Mouse (Mus musculus): ENCODE results near the gene Rpl41. TPM values are rescaled to one million over a fixed set of nuclear protein-coding genes. Genes with fewer than 3 reads are reported as not detected.
"Not testable (repeated sequence)": the region's sequence is repeated elsewhere in the genome, so short reads cannot be mapped to it uniquely, and the experiment has no call there.

The Rpl41 gene
- polyA plus RNA-seq, 1 experiment from 2014 or later: 2,375 TPM

- peak overlapping the region; percentile 92 for H3K9ac ChIP-seq (replicated peaks; ENCODE audit: low read length)
These were observed 884 bp downstream of the Rpl41 start for GRCm38 (mm10) chr10:128548051-128548791.

GRCm38 (mm10) chr10:128547361-128548032, 1.6 kb downstream of the Rpl41 start, which contains the start of gene Zc3h10:
TSS of gene Zc3h10 (minus strand) at chr10:128547774.
- peak; percentile 98 for DNase-seq
- Histone ChIP-seq H3K4me1 (ENCODE audit: control insufficient read depth, insufficient read depth, low read length) (peaks cover 8% of the 10 kb centered on the region), H3K9me3 (ENCODE audit: control insufficient read depth, low read length) (no peaks in the 10 kb centered on the region), H3K4me3 (replicated peaks; ENCODE audit: low read depth, low read length) (peak within 1 kb of the TSS; percentile 73), H3K36me3 (ENCODE audit: control insufficient read depth, insufficient read depth, low read length) (peaks cover 31% of the 10 kb centered on the region), H3K27me3 (ENCODE audit: control insufficient read depth, insufficient read depth, low read length) (no peaks in the 10 kb centered on the region), H3K27ac (replicated peaks; ENCODE audit: low read depth, low read length) (peak within 1 kb of the TSS; percentile 97), H3K9ac (replicated peaks; ENCODE audit: low read length) (peak within 1 kb of the TSS; percentile 92), H3K4me2 (ENCODE audit: low read length) (peak within 1 kb of the TSS; percentile 83)
- ATAC-seq (ENCODE audit: low FRiP score, low TSS enrichment): peak; percentile 90
- WGBS: under 1% methylated on average over 50 of the region's 50 CpGs

More at GRCm38 (mm10) chr10:128548051-128548791, 884 bp downstream of the Rpl41 start:
- H3K4me3 ChIP-seq (replicated peaks; ENCODE audit: low read depth, low read length): peak overlapping the region; percentile 73
- not testable (repeated sequence) for H3K9me3 ChIP-seq (ENCODE audit: control insufficient read depth, low read length); DNase-seq; ATAC-seq (ENCODE audit: low FRiP score, low TSS enrichment); H3K4me1 ChIP-seq (ENCODE audit: control insufficient read depth, insufficient read depth, low read length); H3K27me3 ChIP-seq (ENCODE audit: control insufficient read depth, insufficient read depth, low read length)
- WGBS: 1% methylated on average over 20 of the region's 30 CpGs
- peak overlapping the region; percentile 83 for H3K4me2 ChIP-seq (ENCODE audit: low read length)
- peak overlapping the region; percentile 97 for H3K27ac ChIP-seq (replicated peaks; ENCODE audit: low read depth, low read length)
- H3K36me3 ChIP-seq (ENCODE audit: control insufficient read depth, insufficient read depth, low read length): peaks cover 24% of the 10 kb centered on the region

- Histone ChIP-seq H3K27ac (replicated peaks; ENCODE audit: low read depth, low read length) (peak overlapping the region; percentile 97), H3K4me1 (ENCODE audit: control insufficient read depth, insufficient read depth, low read length) (peaks cover 8% of the 10 kb centered on the region), H3K4me3 (replicated peaks; ENCODE audit: low read depth, low read length) (peak overlapping the region; percentile 73), H3K9me3 (ENCODE audit: control insufficient read depth, low read length) (no peaks in the 10 kb centered on the region), H3K36me3 (ENCODE audit: control insufficient read depth, insufficient read depth, low read length) (peaks cover 38% of the 10 kb centered on the region), H3K9ac (replicated peaks; ENCODE audit: low read length) (peak overlapping the region; percentile 72), H3K4me2 (ENCODE audit: low read length) (peak overlapping the region; percentile 83), H3K27me3 (ENCODE audit: control insufficient read depth, insufficient read depth, low read length) (no peaks in the 10 kb centered on the region)
- ATAC-seq (ENCODE audit: low FRiP score, low TSS enrichment): no peak
- 25% methylated on average over 7 of the region's 7 CpGs for WGBS
- DNase-seq: no peak
These were observed 2.3 kb downstream of the Rpl41 start for GRCm38 (mm10) chr10:128546787-128547186.

- Histone ChIP-seq H3K27me3 (ENCODE audit: control insufficient read depth, insufficient read depth, low read length) (no peaks in the 10 kb centered on the region), H3K36me3 (ENCODE audit: control insufficient read depth, insufficient read depth, low read length) (peaks cover 41% of the 10 kb centered on the region), H3K9me3 (ENCODE audit: control insufficient read depth, low read length) (no peaks in the 10 kb centered on the region), H3K9ac (replicated peaks; ENCODE audit: low read length) (peak overlapping the region; percentile 72; the same call in 1 of the 2 replicates), H3K4me1 (ENCODE audit: control insufficient read depth, insufficient read depth, low read length) (peaks cover 8% of the 10 kb centered on the region), H3K4me2 (ENCODE audit: low read length) (peak overlapping the region; percentile 83), H3K4me3 (replicated peaks; ENCODE audit: low read depth, low read length) (peak overlapping the region; percentile 73), H3K27ac (replicated peaks; ENCODE audit: low read depth, low read length) (peak overlapping the region; percentile 97)
- no peak for ATAC-seq (ENCODE audit: low FRiP score, low TSS enrichment)
- WGBS: 16% methylated on average over 4 of the region's 4 CpGs
- DNase-seq: peak; percentile 79
These were observed 2.7 kb downstream of the Rpl41 start for GRCm38 (mm10) chr10:128546361-128546760.

GRCm38 (mm10) chr10:128545570-128545898, 3.6 kb downstream of the Rpl41 start:
- H3K9ac ChIP-seq (replicated peaks; ENCODE audit: low read length): no peak overlapping the region
- H3K4me3 ChIP-seq (replicated peaks; ENCODE audit: low read depth, low read length): no peak overlapping the region
- no peak for DNase-seq
- WGBS: 87% methylated on average over 3 of the region's 3 CpGs
- H3K4me2 ChIP-seq (ENCODE audit: low read length): no peak overlapping the region
- ATAC-seq (ENCODE audit: low FRiP score, low TSS enrichment): no peak
- peaks cover 8% of the 10 kb centered on the region for H3K4me1 ChIP-seq (ENCODE audit: control insufficient read depth, insufficient read depth, low read length)
- H3K27ac ChIP-seq (replicated peaks; ENCODE audit: low read depth, low read length): no peak overlapping the region
- H3K9me3 ChIP-seq (ENCODE audit: control insufficient read depth, low read length): no peaks in the 10 kb centered on the region
- H3K36me3 ChIP-seq (ENCODE audit: control insufficient read depth, insufficient read depth, low read length): peaks cover 47% of the 10 kb centered on the region
- no peaks in the 10 kb centered on the region for H3K27me3 ChIP-seq (ENCODE audit: control insufficient read depth, insufficient read depth, low read length)

- H3K4me1 ChIP-seq (ENCODE audit: control insufficient read depth, insufficient read depth, low read length): peaks cover 8% of the 10 kb centered on the region
- no peak for DNase-seq
- H3K4me3 ChIP-seq (replicated peaks; ENCODE audit: low read depth, low read length): no peak overlapping the region
- H3K9ac ChIP-seq (replicated peaks; ENCODE audit: low read length): no peak overlapping the region
- WGBS: 96% methylated on average over 37 of the region's 37 CpGs
- ATAC-seq (ENCODE audit: low FRiP score, low TSS enrichment): no peak
- no peaks in the 10 kb centered on the region for H3K27me3 ChIP-seq (ENCODE audit: control insufficient read depth, insufficient read depth, low read length)
- H3K4me2 ChIP-seq (ENCODE audit: low read length): no peak overlapping the region
- no peak overlapping the region for H3K27ac ChIP-seq (replicated peaks; ENCODE audit: low read depth, low read length)
- peaks cover 47% of the 10 kb centered on the region for H3K36me3 ChIP-seq (ENCODE audit: control insufficient read depth, insufficient read depth, low read length)
- no peaks in the 10 kb centered on the region for H3K9me3 ChIP-seq (ENCODE audit: control insufficient read depth, low read length)
These were observed 4.2 kb downstream of the Rpl41 start for GRCm38 (mm10) chr10:128544674-128545569.

- peaks cover 8% of the 10 kb centered on the region for H3K4me1 ChIP-seq (ENCODE audit: control insufficient read depth, insufficient read depth, low read length)
- peaks cover 47% of the 10 kb centered on the region for H3K36me3 ChIP-seq (ENCODE audit: control insufficient read depth, insufficient read depth, low read length)
- DNase-seq: no peak
- no peak overlapping the region for H3K4me2 ChIP-seq (ENCODE audit: low read length)
- no peak overlapping the region for H3K27ac ChIP-seq (replicated peaks; ENCODE audit: low read depth, low read length)
- 96% methylated on average over 15 of the region's 15 CpGs for WGBS
- no peak overlapping the region for H3K4me3 ChIP-seq (replicated peaks; ENCODE audit: low read depth, low read length)
- H3K9ac ChIP-seq (replicated peaks; ENCODE audit: low read length): no peak overlapping the region
- H3K27me3 ChIP-seq (ENCODE audit: control insufficient read depth, insufficient read depth, low read length): no peaks in the 10 kb centered on the region
- ATAC-seq (ENCODE audit: low FRiP score, low TSS enrichment): no peak
- H3K9me3 ChIP-seq (ENCODE audit: control insufficient read depth, low read length): no peaks in the 10 kb centered on the region
These were observed 4.9 kb downstream of the Rpl41 start for GRCm38 (mm10) chr10:128544151-128544657.

GRCm38 (mm10) chr10:128543100-128543499, 6.0 kb downstream of the Rpl41 start:
- ATAC-seq (ENCODE audit: low FRiP score, low TSS enrichment) (no peak), DNase-seq (no peak)
- 73% methylated on average over 2 of the region's 2 CpGs for WGBS

More at GRCm38 (mm10) chr10:128543100-128543499, 6.0 kb downstream of the Rpl41 start:
- Histone ChIP-seq H3K9ac (replicated peaks; ENCODE audit: low read length) (no peak overlapping the region), H3K27ac (replicated peaks; ENCODE audit: low read depth, low read length) (no peak overlapping the region), H3K36me3 (ENCODE audit: control insufficient read depth, insufficient read depth, low read length) (peaks cover 47% of the 10 kb centered on the region), H3K4me2 (ENCODE audit: low read length) (no peak overlapping the region), H3K4me1 (ENCODE audit: control insufficient read depth, insufficient read depth, low read length) (peaks cover 8% of the 10 kb centered on the region), H3K27me3 (ENCODE audit: control insufficient read depth, insufficient read depth, low read length) (no peaks in the 10 kb centered on the region), H3K9me3 (ENCODE audit: control insufficient read depth, low read length) (no peaks in the 10 kb centered on the region), H3K4me3 (replicated peaks; ENCODE audit: low read depth, low read length) (no peak overlapping the region)
